Mouse (Mus musculus) forebrain, embryonic 14.5 days (tissue): ENCODE results near the gene Rad51. TPM values are rescaled to one million over a fixed set of nuclear protein-coding genes. Genes with fewer than 3 reads are reported as not detected.

Source experiments
- ATAC-seq: fragments of 200-750 bp; cut with Nextera tagmentation; 2 replicates; pipeline ENCODE4 v1.8.0; 2017; ENCODE audit warnings: mild to moderate bottlenecking, moderate library complexity
- DNase-seq: peaks from one replicate; pipeline ENCODE4 v3.0.0-alpha.2; 2015; ENCODE audit warnings: low spot score
- H3K27ac ChIP-seq: fragments of 300-500 bp; sonication (generic); 2 replicates; pipeline ENCODE4 v1.5.1; 2014; ENCODE audit warnings: low read depth, mild to moderate bottlenecking, control low read depth, low read length, moderate library complexity
- H3K27me3 ChIP-seq: fragments of 300-500 bp; sonication (generic); replicated peaks from 2 replicates; pipeline ENCODE4 v1.6.1; 2014; ENCODE audit warnings: low read length, control low read depth, mixed read lengths; ENCODE audit not compliant: control insufficient read depth, insufficient read depth
- H3K36me3 ChIP-seq: fragments of 300-500 bp; sonication (generic); 2 replicates; pipeline ENCODE4 v1.6.1; 2014; ENCODE audit warnings: low read length, control low read depth; ENCODE audit not compliant: control insufficient read depth, insufficient read depth
- H3K4me1 ChIP-seq: fragments of 300-500 bp; sonication (generic); 2 replicates; pipeline ENCODE4 v1.6.1; 2014; ENCODE audit warnings: antibody characterized with exemption, low read length, control low read depth; ENCODE audit not compliant: control insufficient read depth, insufficient read depth
- H3K4me2 ChIP-seq: fragments of 300-500 bp; sonication (generic); 2 replicates; pipeline ENCODE4 v1.6.1; 2014; ENCODE audit warnings: mild to moderate bottlenecking, control low read depth, low read length
- H3K4me3 ChIP-seq: fragments of 300-500 bp; sonication (generic); 2 replicates; pipeline ENCODE4 v1.5.1; 2014; ENCODE audit warnings: low read depth, low read length, control low read depth
- H3K9ac ChIP-seq: fragments of 300-500 bp; sonication (generic); 2 replicates; pipeline ENCODE4 v1.6.1; 2014; ENCODE audit warnings: mild to moderate bottlenecking, low read length, control low read depth, moderate library complexity
- H3K9me3 ChIP-seq: fragments of 300-500 bp; sonication (generic); replicated peaks from 2 replicates; pipeline ENCODE4 v1.6.1; 2016; ENCODE audit warnings: low read length, control low read depth, mixed read lengths; ENCODE audit not compliant: control insufficient read depth
- WGBS: fragments of 180-500 bp; shearing (Covaris S2); extraction: QIAGEN DNeasy Blood & Tissue Kit; methylation state at CpG from one replicate; pipeline ENCODE4 v1.1.7; 2014; 5-methylcytosine and 5-hydroxymethylcytosine counted together
- polyA plus RNA-seq: library from polyadenylated mRNA; unstranded; fragments of >200 nt; fragmentation: Nextera tagmentation; extraction: Ambion mirVana; gene quantifications from 2 replicates; pipeline ENCODE4 v1.2.1, GENCODE M21; 2014

Gene Rad51
- polyA plus RNA-seq, 1 experiment from 2014 or later, result 29.9 TPM

GRCm38 (mm10) chr2:119145199-119145598, 32.6 kb downstream of the Rad51 start:
- Histone ChIP-seq H3K36me3 (peaks cover 90% of the 10 kb centered on the region), H3K4me2 (no peak overlapping the region), H3K4me1 (no peaks in the 10 kb centered on the region), H3K27me3 (no peaks in the 10 kb centered on the region), H3K9ac (no peak overlapping the region), H3K27ac (no peak overlapping the region), H3K9me3 (no peaks in the 10 kb centered on the region), H3K4me3 (no peak overlapping the region)
- WGBS, result 93% methylated on average over 2 of the region's 2 CpGs
- no peak for ATAC-seq
- DNase-seq, result peak; percentile 8

- H3K9ac ChIP-seq, result no peak overlapping the region
- H3K4me1 ChIP-seq, result no peaks in the 10 kb centered on the region
- no peak overlapping the region for H3K4me3 ChIP-seq
- ATAC-seq (no peak), DNase-seq (no peak)
- H3K27me3 ChIP-seq, result no peaks in the 10 kb centered on the region
- no peak overlapping the region for H3K27ac ChIP-seq
- no peak overlapping the region for H3K4me2 ChIP-seq
- WGBS, result 82% methylated on average over 6 of the region's 6 CpGs
- H3K36me3 ChIP-seq, result peaks cover 90% of the 10 kb centered on the region
- H3K9me3 ChIP-seq, result no peaks in the 10 kb centered on the region
These were observed 33.8 kb downstream of the Rad51 start for GRCm38 (mm10) chr2:119146435-119146834.

DNA sequence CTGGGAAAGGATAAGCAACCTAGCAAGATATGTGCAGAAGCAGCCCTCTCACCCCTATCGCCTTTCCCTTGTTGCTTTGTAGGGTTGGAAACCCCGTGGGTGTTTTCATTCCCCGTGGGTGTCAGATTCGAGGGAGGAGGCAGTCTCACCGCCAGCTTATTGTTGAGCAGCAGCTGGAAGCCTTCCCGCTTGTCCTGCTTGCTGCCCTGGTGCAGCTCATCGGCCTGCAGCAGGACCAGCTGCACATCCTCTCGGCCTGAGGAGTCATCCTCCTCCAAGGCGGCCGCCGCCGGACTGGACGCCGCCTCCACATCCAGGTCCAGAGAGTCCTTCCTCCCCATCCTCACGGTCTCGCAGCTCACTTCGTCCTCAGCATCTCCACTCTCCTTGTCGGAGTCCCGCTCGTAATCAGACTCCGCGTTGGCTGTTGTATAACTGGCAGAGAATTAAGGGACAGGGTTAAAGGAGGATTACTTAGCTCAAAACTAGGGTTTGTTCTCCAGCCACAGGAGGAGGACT, 34.6 kb downstream of the Rad51 start:
- H3K27me3 ChIP-seq, result no peaks in the 10 kb centered on the region
- H3K4me2 ChIP-seq, result no peak overlapping the region
- 84% methylated on average over 21 of the region's 22 CpGs for WGBS
- no peak overlapping the region for H3K9ac ChIP-seq
- no peaks in the 10 kb centered on the region for H3K9me3 ChIP-seq
- peaks cover 90% of the 10 kb centered on the region for H3K36me3 ChIP-seq
- no peak overlapping the region for H3K27ac ChIP-seq
- no peak for ATAC-seq
- DNase-seq, result no peak
- no peaks in the 10 kb centered on the region for H3K4me1 ChIP-seq
- no peak overlapping the region for H3K4me3 ChIP-seq

- H3K27ac ChIP-seq, result no peak overlapping the region
- ATAC-seq, result no peak
- no peak overlapping the region for H3K4me2 ChIP-seq
- H3K4me1 ChIP-seq, result no peaks in the 10 kb centered on the region
- no peak overlapping the region for H3K9ac ChIP-seq
- DNase-seq, result no peak
- peaks cover 90% of the 10 kb centered on the region for H3K36me3 ChIP-seq
- no peak overlapping the region for H3K4me3 ChIP-seq
- WGBS, result 92% methylated on average over 8 of the region's 8 CpGs
- no peaks in the 10 kb centered on the region for H3K27me3 ChIP-seq
- H3K9me3 ChIP-seq, result no peaks in the 10 kb centered on the region
These were observed 35.2 kb downstream of the Rad51 start for GRCm38 (mm10) chr2:119147775-119148174.

DNA sequence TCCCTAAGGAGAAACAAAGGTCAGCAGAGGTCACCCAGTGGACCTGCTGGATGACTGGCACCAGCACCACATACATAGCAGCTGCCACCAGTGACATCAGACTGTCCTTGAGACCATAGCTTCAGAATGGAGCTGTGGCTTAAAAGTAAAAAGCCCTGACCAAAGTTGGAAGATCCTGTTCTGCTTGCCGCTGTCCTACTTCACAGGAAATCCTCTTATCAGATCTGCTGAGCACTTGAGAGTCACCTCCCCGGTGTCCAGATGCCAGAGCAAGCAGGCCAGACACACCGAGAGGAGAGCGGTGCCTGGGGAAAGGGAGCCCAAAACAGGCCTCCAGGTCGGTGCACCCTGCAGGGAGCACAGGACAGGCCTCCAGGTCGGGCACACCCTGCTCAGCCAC, 39.7 kb downstream of the Rad51 start:
- Histone ChIP-seq H3K4me3 (no peak overlapping the region), H3K9me3 (no peaks in the 10 kb centered on the region), H3K27me3 (no peaks in the 10 kb centered on the region), H3K27ac (no peak overlapping the region), H3K9ac (no peak overlapping the region), H3K4me2 (no peak overlapping the region), H3K4me1 (0 out of 2 replicates have a peak, but pooled peaks cover 6% of the 10 kb centered on the region), H3K36me3 (peaks cover 70% of the 10 kb centered on the region)
- DNase-seq (no peak), ATAC-seq (no peak)
- 91% methylated on average over 6 of the region's 6 CpGs for WGBS

DNA sequence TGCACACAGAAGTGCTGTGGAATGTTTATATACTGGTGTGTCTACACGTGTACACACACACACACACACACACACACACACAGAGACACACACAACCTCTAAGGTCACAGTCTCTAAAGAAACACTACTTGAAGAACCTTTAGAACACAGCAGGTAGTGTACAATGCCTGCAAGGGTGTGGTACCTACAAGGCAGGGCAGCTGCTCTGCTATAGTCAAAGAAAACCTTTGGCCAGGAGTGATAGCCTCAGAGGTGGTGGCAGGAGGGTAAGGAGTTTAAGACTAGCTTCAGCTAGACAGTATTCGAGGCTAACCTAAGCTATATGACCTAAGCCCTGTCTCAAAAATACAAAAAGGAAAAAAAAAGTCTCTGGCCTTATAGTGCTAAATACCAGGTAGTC, 42.1 kb downstream of the Rad51 start:
- ATAC-seq (no peak), DNase-seq (no peak)
- no peaks in the 10 kb centered on the region for H3K9me3 ChIP-seq
- no peak overlapping the region for H3K4me3 ChIP-seq
- H3K4me1 ChIP-seq, result 0 out of 2 replicates have a peak, but pooled peaks cover 9% of the 10 kb centered on the region
- no peak overlapping the region for H3K4me2 ChIP-seq
- peaks cover 47% of the 10 kb centered on the region for H3K36me3 ChIP-seq
- no peaks in the 10 kb centered on the region for H3K27me3 ChIP-seq
- H3K27ac ChIP-seq, result no peak overlapping the region
- no peak overlapping the region for H3K9ac ChIP-seq
- WGBS, result 90% methylated on average over 2 of the region's 2 CpGs

DNA sequence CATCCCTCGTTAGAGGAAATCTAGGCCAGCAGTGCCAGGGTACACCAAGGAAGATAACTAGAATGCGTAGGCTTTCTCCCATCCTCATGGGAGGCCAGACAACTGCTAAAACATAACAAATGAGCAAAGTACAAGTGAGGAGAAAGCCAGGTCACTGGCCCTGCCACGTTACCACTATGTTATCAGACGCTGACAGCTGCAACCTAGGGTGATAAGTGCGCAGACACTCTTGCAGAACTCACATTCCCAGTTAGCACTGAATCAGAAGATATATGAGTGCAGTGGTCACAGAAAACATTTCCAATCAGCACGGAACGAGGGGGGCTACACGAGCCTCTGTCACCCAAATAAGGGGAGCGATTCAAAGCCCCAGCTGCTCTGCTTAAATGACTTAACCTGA, 42.8 kb downstream of the Rad51 start:
- no peaks in the 10 kb centered on the region for H3K27me3 ChIP-seq
- H3K9ac ChIP-seq, result no peak overlapping the region
- H3K9me3 ChIP-seq, result no peaks in the 10 kb centered on the region
- DNase-seq (no peak), ATAC-seq (no peak)
- peaks cover 40% of the 10 kb centered on the region for H3K36me3 ChIP-seq
- H3K27ac ChIP-seq, result no peak overlapping the region
- H3K4me1 ChIP-seq, result 0 out of 2 replicates have a peak, but pooled peaks cover 9% of the 10 kb centered on the region
- H3K4me2 ChIP-seq, result peak overlapping the region; percentile 89; the same call in 1 of the 2 replicates
- 0 out of 2 replicates have a peak overlapping the region, but pooled peaks have one; percentile 96 for H3K4me3 ChIP-seq
- 86% methylated on average over 9 of the region's 9 CpGs for WGBS

DNA sequence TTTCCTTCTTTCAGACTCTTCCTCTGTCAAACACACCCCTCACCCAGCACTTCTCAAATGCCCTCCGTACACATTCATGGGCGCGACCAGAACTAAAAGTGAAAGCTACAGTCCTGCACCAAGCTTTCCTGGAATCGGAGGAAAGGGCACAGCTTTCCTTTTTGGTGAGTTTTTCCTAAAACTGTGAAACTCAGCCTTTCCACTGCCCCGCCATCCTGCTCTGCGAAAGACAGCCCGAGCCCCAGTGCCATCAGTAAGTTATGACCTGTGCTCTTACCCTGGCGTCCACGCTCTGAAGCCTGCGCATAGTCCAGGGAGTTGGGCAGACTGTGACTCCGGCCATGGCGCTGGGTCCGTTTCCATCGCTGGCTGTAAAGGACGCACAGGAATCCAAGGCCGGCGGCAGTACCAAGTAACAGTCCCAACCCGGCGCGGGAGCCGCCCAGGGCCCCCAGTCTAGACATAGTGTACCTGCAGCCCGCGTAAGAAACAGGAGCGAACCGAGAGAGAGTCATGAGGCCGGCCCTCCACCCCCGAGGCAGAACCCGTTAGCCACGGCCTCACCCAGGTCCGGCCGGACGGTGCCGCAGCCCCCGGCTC, 43.6 kb downstream of the Rad51 start:
- ATAC-seq, result no peak
- H3K4me2 ChIP-seq, result peak overlapping the region; percentile 89
- peaks cover 32% of the 10 kb centered on the region for H3K36me3 ChIP-seq
- DNase-seq, result peak; percentile 13
- no peaks in the 10 kb centered on the region for H3K27me3 ChIP-seq
- H3K4me1 ChIP-seq, result 0 out of 2 replicates have a peak, but pooled peaks cover 9% of the 10 kb centered on the region
- WGBS, result 8% methylated on average over 34 of the region's 34 CpGs
- H3K9ac ChIP-seq, result peak overlapping the region; percentile 93
- H3K27ac ChIP-seq, result peak overlapping the region; percentile 60; the same call in 1 of the 2 replicates
- peak overlapping the region; percentile 96 for H3K4me3 ChIP-seq
- no peaks in the 10 kb centered on the region for H3K9me3 ChIP-seq
